Mouse (Mus musculus) embryonic facial prominence, embryonic 12.5 days (tissue): ENCODE measurements around the gene Atf5. TPM values are rescaled to one million over a fixed set of nuclear protein-coding genes. Genes with fewer than 3 reads are reported as not detected.

Experiments used
- ATAC-seq: fragments of 200-750 bp; cut with Nextera tagmentation; 2 replicates; pipeline ENCODE4 v1.8.0; 2017; ENCODE audit not compliant: insufficient number of reproducible peaks, insufficient read depth, low FRiP score, low TSS enrichment
- H3K27ac ChIP-seq: fragments of 300-500 bp; sonication (generic); 2 replicates; pipeline ENCODE4 v1.5.1; 2016; ENCODE audit warnings: mild to moderate bottlenecking
- H3K27me3 ChIP-seq: fragments of 300-500 bp; sonication (generic); 2 replicates; pipeline ENCODE4 v1.6.1; 2016; ENCODE audit warnings: mild to moderate bottlenecking, moderate library complexity
- H3K36me3 ChIP-seq: fragments of 300-500 bp; sonication (generic); 2 replicates; pipeline ENCODE4 v1.6.1; 2016; ENCODE audit warnings: mild to moderate bottlenecking
- H3K4me1 ChIP-seq: fragments of 300-500 bp; sonication (generic); 2 replicates; pipeline ENCODE4 v1.6.1; 2016
- H3K4me2 ChIP-seq: fragments of 300-500 bp; sonication (generic); replicated peaks from 2 replicates; pipeline ENCODE4 v1.6.1; 2016; ENCODE audit warnings: mild to moderate bottlenecking, moderate library complexity
- H3K4me3 ChIP-seq: fragments of 300-500 bp; sonication (generic); 2 replicates; pipeline ENCODE4 v1.5.1; 2016; ENCODE audit warnings: mild to moderate bottlenecking
- H3K9ac ChIP-seq: fragments of 300-500 bp; sonication (generic); 2 replicates; pipeline ENCODE4 v1.6.1; 2016; ENCODE audit warnings: mild to moderate bottlenecking, moderate library complexity
- H3K9me3 ChIP-seq: fragments of 300-500 bp; sonication (generic); 2 replicates; pipeline ENCODE4 v1.6.1; 2016; ENCODE audit warnings: mild to moderate bottlenecking, moderate library complexity
- WGBS: fragments of 180-500 bp; shearing (Covaris S2); methylation state at CpG from one replicate; pipeline ENCODE4 v1.1.7; 2016; 5-methylcytosine and 5-hydroxymethylcytosine counted together
- polyA plus RNA-seq: library from polyadenylated mRNA; unstranded; fragments of >200 nt; fragmentation: Nextera tagmentation; extraction: Ambion mirVana; gene quantifications from 2 replicates; pipeline ENCODE4 v1.2.1, GENCODE M21; 2016

Gene Atf5
- polyA plus RNA-seq, 1 experiment from 2014 or later, result 5.8 TPM

DNA sequence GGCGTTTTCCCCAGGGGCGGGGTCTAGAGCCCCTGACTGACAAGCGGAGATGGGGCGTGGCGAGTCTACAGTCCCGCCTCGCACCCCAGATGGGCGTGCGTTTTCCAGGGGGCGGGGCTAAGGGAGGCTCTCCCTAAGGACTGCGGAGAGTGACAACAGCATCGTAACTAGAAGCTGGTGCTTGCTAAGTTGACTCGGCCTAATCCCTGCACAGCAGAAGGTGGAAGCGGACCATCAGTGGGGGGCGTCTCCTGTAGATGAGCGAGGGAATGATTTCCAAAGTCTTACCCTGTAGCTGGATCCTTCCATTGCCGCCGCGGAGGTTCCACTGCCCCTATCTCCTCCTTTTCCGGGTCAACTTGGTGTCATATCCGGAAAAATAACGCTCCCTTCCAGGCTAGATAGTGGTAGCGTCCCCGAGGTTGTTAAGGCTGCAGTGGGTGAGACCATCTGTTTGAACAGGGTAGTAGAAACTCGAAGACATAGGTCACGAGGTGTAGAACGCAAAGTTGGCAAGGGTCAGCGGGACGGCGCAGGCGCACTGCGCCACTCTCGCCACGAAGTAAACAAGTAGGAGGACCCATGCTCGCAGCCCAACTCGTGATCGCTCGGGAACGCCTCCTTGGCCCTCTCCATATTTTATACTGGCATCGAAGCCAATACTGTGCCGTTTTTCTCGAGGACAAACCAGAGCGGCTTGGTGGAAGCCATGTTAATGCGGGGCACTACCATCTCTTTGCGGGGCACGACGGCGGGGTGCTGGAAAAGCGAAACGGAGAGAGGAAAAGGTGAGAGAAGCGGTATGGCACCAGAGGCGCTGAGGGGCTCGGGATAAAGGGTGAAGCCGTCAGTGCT lies 32.3 kb upstream of the Atf5 start, which contains the start of the genes Akt1s1 and Tbc1d17:
Gene Akt1s1 (plus strand): TSS at position 431 of the 855 bp plus-strand sequence.
Gene Tbc1d17 (minus strand): TSS at position 519 of the 855 bp plus-strand sequence.
- under 1% methylated on average over 54 of the region's 54 CpGs for WGBS

DNA sequence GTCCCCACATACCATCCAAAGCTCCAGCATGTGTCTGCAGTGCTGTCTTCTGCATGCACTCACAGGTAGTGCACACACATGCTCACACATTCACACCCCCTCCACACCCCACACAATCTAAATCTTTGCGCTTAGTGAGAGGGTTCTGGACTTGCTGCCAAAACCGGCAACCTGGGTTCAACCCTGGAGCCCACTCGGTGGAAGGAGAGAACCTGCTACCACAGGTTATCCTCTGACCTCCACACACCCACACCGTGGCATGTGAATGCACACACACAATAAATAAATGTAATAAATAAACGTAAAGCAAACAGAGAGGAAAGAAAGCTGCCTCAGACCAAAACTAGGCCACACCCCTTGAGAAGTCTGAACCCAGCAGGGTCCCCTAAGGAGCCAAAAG lies 31.3 kb upstream of the Atf5 start:
- Histone ChIP-seq H3K27me3 (no peaks in the 10 kb centered on the region), H3K36me3 (peaks cover 51% of the 10 kb centered on the region), H3K9ac (peak overlapping the region; percentile 43), H3K9me3 (no peaks in the 10 kb centered on the region), H3K4me1 (peaks cover 22% of the 10 kb centered on the region), H3K27ac (no peak overlapping the region), H3K4me2 (peak overlapping the region; percentile 85), H3K4me3 (peak overlapping the region; percentile 77)
- ATAC-seq, result no peak
- WGBS, result 84% methylated on average over 5 of the region's 5 CpGs

More for the DNA sequence above, 32.3 kb upstream of the Atf5 start, which contains the start of the genes Akt1s1 and Tbc1d17:
- H3K4me2 ChIP-seq, result peak within 1 kb of the TSS; percentile 85
- peak; percentile 79 for ATAC-seq
- H3K27ac ChIP-seq, result peak within 1 kb of the TSS; percentile 96
- peaks cover 44% of the 10 kb centered on the region for H3K36me3 ChIP-seq
- peak within 1 kb of the TSS; percentile 81 for H3K9ac ChIP-seq
- peak within 1 kb of the TSS; percentile 77 for H3K4me3 ChIP-seq
- H3K9me3 ChIP-seq, result no peaks in the 10 kb centered on the region
- no peaks in the 10 kb centered on the region for H3K27me3 ChIP-seq
- H3K4me1 ChIP-seq, result peaks cover 26% of the 10 kb centered on the region

DNA sequence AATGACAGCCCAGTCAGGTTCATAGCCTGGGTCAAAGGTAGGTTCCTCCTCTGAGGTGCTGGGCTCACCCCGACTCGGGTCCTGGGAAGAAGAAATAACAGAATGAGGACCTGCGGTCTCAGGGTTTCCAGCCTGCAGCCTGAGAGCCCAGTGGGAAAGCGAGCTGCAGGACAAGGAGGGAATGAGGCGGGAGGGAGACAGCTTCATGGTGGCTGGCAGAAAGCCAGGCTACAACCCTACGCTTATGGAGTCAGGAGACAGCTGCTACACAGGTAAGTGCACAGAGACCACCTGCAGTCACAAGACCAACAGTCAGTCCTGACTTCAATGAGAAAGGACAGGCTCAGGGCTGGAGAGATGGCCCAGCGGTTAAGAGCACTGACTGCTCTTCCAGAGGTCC lies 30.3 kb upstream of the Atf5 start:
- no peaks in the 10 kb centered on the region for H3K9me3 ChIP-seq
- no peaks in the 10 kb centered on the region for H3K27me3 ChIP-seq
- H3K9ac ChIP-seq, result no peak overlapping the region
- ATAC-seq, result no peak
- H3K27ac ChIP-seq, result no peak overlapping the region
- no peak overlapping the region for H3K4me3 ChIP-seq
- WGBS, result 90% methylated on average over 7 of the region's 7 CpGs
- no peak overlapping the region for H3K4me2 ChIP-seq
- H3K4me1 ChIP-seq, result peaks cover 17% of the 10 kb centered on the region
- H3K36me3 ChIP-seq, result peaks cover 55% of the 10 kb centered on the region

DNA sequence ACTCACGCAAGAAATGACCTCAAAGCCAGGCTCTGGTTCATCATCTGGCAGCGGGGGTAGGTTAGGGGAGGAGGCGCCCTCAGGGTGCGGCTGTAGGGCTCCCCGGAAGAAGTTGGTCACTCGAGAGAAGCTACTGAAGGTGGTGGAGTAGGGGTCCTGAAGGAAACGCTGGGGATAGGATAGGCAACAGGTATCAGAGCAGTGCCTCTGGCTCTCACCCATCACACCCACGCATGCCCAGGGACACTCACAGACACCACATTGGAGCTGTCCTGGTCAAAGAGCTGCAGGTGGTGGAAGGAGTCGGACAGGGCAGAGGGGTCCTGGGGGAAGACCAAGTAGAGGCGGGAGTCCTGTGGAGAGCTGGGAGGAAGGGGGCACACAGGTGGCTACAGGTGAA lies 28.5 kb upstream of the Atf5 start:
- Histone ChIP-seq H3K4me3 (no peak overlapping the region), H3K36me3 (peaks cover 64% of the 10 kb centered on the region), H3K4me2 (no peak overlapping the region), H3K27me3 (peaks cover 17% of the 10 kb centered on the region), H3K27ac (no peak overlapping the region), H3K9ac (no peak overlapping the region), H3K4me1 (peaks cover 13% of the 10 kb centered on the region), H3K9me3 (no peaks in the 10 kb centered on the region)
- 88% methylated on average over 10 of the region's 10 CpGs for WGBS
- ATAC-seq, result no peak

DNA sequence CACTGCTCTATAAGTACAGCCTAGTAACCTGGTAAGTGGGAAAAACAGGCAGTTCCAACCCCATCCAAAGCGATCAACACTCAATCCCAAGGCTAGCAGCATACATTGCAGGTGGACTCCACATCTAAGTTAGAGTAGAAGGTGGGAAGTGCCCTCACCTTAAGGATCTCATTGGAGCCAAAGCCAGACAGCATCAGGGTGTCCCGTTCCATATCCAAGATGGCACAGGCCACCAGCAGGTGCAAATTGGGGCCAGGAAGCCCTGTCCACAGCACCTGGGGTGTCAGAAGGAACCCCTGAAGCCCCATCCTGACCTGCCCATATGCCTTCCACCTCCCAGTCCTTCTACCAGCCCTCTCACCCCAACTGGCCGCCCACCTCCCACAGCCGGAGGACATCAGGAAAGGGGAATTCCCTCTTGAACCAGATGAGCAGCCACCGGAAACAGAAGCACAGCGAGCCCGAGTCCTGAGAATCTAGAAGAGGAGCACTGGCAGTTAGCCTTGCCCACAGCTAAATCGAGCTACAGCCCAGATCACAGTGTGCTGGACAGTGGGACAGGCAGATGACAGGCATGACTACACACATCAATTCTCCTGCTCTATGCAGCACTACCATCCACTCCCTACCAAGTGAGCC lies 25.5 kb upstream of the Atf5 start:
- Histone ChIP-seq H3K4me2 (no peak overlapping the region), H3K27ac (no peak overlapping the region), H3K36me3 (peaks cover 64% of the 10 kb centered on the region), H3K9me3 (no peaks in the 10 kb centered on the region), H3K9ac (no peak overlapping the region), H3K27me3 (peaks cover 33% of the 10 kb centered on the region), H3K4me1 (peaks cover 14% of the 10 kb centered on the region), H3K4me3 (no peak overlapping the region)
- WGBS, result 92% methylated on average over 8 of the region's 8 CpGs
- ATAC-seq, result no peak

DNA sequence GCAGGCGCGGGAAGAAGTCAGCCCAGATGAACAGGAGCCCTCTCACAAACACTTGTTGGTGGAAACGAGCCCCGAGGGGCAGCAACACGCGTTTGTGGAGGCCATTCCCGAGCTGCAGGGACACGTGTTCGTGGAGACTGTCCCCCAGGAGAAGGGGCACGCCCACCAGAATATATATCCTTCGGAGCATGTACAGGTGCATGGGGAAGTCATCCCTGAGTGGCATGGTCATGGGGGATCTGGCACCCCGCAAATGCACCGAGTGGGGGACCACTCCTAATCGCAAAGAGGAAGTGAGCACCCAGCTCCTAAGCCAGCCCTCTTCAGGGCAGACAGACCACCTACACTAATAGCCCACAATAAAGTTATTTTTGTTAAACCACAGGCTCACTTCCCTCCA lies 24.0 kb upstream of the Atf5 start:
- H3K9ac ChIP-seq, result no peak overlapping the region
- H3K27me3 ChIP-seq, result peaks cover 33% of the 10 kb centered on the region
- H3K36me3 ChIP-seq, result peaks cover 49% of the 10 kb centered on the region
- H3K4me1 ChIP-seq, result peaks cover 19% of the 10 kb centered on the region
- no peak overlapping the region for H3K27ac ChIP-seq
- H3K9me3 ChIP-seq, result no peaks in the 10 kb centered on the region
- H3K4me2 ChIP-seq, result peak overlapping the region; percentile 57; the same call in 1 of the 2 replicates
- 56% methylated on average over 14 of the region's 14 CpGs for WGBS
- ATAC-seq, result no peak
- no peak overlapping the region for H3K4me3 ChIP-seq

DNA sequence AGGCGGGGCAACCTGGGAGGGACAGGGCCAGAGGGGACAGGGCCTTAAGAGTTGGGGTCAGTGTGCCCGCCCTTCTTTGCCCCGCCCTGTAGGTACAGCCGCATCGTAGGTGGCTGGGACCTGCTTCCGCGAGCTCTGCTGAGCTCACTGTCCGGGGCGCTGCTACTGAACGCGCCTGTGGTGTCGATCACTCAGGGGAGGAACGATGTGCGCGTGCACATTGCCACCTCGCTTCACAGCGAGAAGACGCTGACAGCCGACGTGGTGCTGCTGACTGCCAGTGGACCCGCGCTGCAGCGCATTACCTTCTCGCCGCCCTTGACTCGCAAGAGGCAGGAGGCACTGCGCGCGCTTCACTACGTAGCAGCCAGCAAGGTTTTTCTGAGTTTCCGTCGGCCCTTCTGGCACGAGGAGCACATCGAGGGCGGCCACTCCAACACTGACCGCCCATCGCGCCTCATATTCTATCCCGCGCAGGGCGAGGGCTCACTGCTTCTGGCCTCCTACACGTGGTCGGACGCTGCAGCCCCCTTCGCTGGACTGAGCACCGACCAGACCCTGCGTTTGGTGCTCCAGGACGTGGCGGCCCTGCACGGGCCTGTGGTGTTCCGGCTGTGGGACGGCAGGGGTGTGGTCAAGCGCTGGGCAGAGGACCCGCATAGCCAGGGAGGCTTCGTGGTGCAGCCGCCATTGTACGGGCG lies 23.2 kb upstream of the Atf5 start:
- peaks cover 41% of the 10 kb centered on the region for H3K36me3 ChIP-seq
- peaks cover 33% of the 10 kb centered on the region for H3K27me3 ChIP-seq
- peak overlapping the region; percentile 25 for H3K4me3 ChIP-seq
- peak overlapping the region; percentile 57 for H3K4me2 ChIP-seq
- H3K9me3 ChIP-seq, result no peaks in the 10 kb centered on the region
- peak; percentile 42; the same call in 1 of the 2 replicates for ATAC-seq
- WGBS, result 2% methylated on average over 58 of the region's 58 CpGs
- H3K4me1 ChIP-seq, result peaks cover 19% of the 10 kb centered on the region
- H3K27ac ChIP-seq, result no peak overlapping the region
- H3K9ac ChIP-seq, result peak overlapping the region; percentile 43

DNA sequence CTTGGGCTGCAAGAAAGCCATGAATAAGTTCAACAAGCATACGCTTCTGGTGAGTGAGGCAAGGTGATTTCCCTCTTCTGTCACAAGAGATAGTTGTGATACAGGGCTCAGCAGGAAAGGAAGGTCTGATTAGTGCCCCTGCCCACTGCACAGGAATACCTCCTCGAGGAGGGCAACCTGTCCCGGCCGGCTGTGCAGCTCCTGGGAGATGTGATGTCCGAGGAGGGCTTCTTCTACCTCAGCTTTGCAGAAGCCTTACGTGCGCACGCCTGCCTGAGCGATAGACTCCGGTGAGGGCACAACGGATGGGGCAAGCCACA lies 22.7 kb upstream of the Atf5 start:
- ATAC-seq, result no peak
- no peaks in the 10 kb centered on the region for H3K9me3 ChIP-seq
- 23% methylated on average over 11 of the region's 11 CpGs for WGBS
- peak overlapping the region; percentile 43; the same call in 1 of the 2 replicates for H3K9ac ChIP-seq
- H3K27me3 ChIP-seq, result peaks cover 33% of the 10 kb centered on the region
- peak overlapping the region; percentile 57 for H3K4me2 ChIP-seq
- H3K36me3 ChIP-seq, result peaks cover 37% of the 10 kb centered on the region
- peaks cover 19% of the 10 kb centered on the region for H3K4me1 ChIP-seq
- H3K4me3 ChIP-seq, result peak overlapping the region; percentile 25
- no peak overlapping the region for H3K27ac ChIP-seq

DNA sequence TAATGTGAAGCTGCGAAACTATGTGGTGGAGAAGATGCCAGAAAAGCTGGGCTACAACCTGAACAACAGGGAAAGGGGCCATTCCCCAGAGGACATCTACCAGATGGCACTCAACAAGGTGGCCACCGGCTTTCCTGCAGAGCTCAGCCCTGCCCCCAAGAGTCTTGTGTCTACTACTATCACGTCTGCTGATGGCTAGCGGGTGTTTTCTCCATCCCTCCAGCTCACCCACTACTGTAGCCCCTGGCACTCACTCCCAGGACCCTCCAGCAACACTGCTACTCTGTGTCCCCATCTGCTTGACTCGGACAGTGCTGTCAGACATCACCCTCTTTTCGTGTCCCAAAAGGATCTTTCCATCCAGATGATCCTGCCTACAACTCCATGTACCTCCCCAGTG lies 21.6 kb upstream of the Atf5 start:
- 82% methylated on average over 6 of the region's 6 CpGs for WGBS
- Histone ChIP-seq H3K4me3 (no peak overlapping the region), H3K27me3 (peaks cover 33% of the 10 kb centered on the region), H3K4me2 (no peak overlapping the region), H3K9me3 (no peaks in the 10 kb centered on the region), H3K36me3 (peaks cover 26% of the 10 kb centered on the region), H3K9ac (no peak overlapping the region), H3K4me1 (peaks cover 19% of the 10 kb centered on the region), H3K27ac (no peak overlapping the region)
- no peak for ATAC-seq

DNA sequence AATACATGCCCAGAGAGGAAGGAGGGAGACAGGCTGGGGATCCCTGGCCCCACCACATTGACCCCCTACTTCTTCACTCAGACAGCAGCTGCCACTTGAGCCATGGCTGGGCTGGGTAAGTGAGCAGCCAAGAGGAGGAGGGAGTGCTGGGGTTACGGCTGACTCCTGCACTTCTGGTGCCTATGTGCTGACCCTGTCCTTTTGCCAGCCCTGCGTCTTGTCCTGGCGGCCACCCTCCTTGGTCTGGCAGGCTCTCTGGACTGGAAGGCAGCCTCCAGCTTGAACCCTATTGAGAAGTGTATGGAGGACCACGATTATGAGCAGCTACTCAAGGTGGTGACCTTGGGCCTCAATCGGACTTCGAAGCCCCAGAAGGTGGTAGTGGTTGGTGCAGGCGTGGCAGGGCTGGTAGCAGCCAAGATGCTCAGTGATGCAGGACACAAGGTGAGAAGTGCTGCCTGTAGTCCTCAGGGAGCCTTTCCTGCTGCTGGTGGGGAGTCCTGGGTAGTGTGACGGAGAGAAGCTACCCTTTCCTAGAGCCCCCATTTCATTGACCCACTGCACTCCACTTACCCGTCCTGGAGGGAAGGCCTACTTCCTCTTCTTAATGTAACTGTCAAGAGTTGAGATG lies 20.1 kb upstream of the Atf5 start:
- Histone ChIP-seq H3K27ac (no peak overlapping the region), H3K27me3 (peaks cover 31% of the 10 kb centered on the region), H3K4me2 (no peak overlapping the region), H3K9me3 (no peaks in the 10 kb centered on the region), H3K4me3 (no peak overlapping the region), H3K36me3 (peaks cover 19% of the 10 kb centered on the region), H3K4me1 (peaks cover 19% of the 10 kb centered on the region), H3K9ac (no peak overlapping the region)
- WGBS, result 85% methylated on average over 9 of the region's 9 CpGs
- no peak for ATAC-seq

DNA sequence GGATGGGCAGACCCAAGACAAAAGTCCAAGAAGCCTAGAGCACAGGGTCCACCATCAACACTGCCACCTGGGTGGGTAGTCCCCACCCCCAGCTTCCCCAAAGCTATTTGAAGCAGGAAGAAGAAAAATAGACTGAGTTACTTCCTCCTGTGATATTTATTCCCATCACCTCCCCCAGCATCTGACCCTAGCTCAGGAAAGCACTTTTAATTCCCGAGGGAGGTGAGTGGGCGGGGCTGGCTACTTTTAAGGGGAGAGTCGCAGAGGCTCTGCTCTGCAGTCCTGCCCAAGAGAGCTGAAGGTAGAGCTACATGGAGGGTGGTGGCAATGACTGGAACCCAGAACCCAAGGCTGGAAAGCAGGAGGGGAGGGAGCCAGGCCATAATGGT lies 19.6 kb upstream of the Atf5 start:
- no peak for ATAC-seq
- H3K27ac ChIP-seq, result no peak overlapping the region
- peaks cover 19% of the 10 kb centered on the region for H3K4me1 ChIP-seq
- 44% methylated on average over 3 of the region's 3 CpGs for WGBS
- peaks cover 26% of the 10 kb centered on the region for H3K27me3 ChIP-seq
- H3K36me3 ChIP-seq, result peaks cover 20% of the 10 kb centered on the region
- no peak overlapping the region for H3K4me3 ChIP-seq
- H3K4me2 ChIP-seq, result no peak overlapping the region
- H3K9me3 ChIP-seq, result no peaks in the 10 kb centered on the region
- no peak overlapping the region for H3K9ac ChIP-seq
